Mouse (Mus musculus) telencephalon, adult 2 months (tissue): ENCODE results near the gene Cplx3.

Experiments used
- DNase-seq: peaks from one replicate; pipeline ENCODE4 v3.0.0-alpha.2; 2011; ENCODE audit warnings: low read depth, low spot score

Gene Cplx3

GRCm38 (mm10) chr9:57560263-57560662 is 45.8 kb downstream of the Cplx3 start:
- no peak for DNase-seq

- DNase-seq = no peak
Observed at GRCm38 (mm10) chr9:57559568-57559967, 46.5 kb downstream of the Cplx3 start.

GRCm38 (mm10) chr9:57558625-57559024 is 47.5 kb downstream of the Cplx3 start:
- no peak for DNase-seq

- DNase-seq = no peak
Observed at GRCm38 (mm10) chr9:57557215-57557614, 48.9 kb downstream of the Cplx3 start.

- no peak for DNase-seq
Observed at GRCm38 (mm10) chr9:57554753-57555152, 51.3 kb downstream of the Cplx3 start.

GRCm38 (mm10) chr9:57553119-57553518 is 53.0 kb downstream of the Cplx3 start:
- DNase-seq = no peak

GRCm38 (mm10) chr9:57552139-57552887 is 53.8 kb downstream of the Cplx3 start, which contains the start of gene Mpi:
Gene Mpi, minus strand, starts transcription at chr9:57552763.
- DNase-seq = peak; percentile 76

GRCm38 (mm10) chr9:57550126-57550862 is 55.8 kb downstream of the Cplx3 start:
- no peak for DNase-seq
